Mouse (Mus musculus): ENCODE measurements around the gene Pkp1.
A peak's percentile ranks its signal among the peaks of the same experiment; 100 is the strongest.

Pkp1 gene

DNA sequence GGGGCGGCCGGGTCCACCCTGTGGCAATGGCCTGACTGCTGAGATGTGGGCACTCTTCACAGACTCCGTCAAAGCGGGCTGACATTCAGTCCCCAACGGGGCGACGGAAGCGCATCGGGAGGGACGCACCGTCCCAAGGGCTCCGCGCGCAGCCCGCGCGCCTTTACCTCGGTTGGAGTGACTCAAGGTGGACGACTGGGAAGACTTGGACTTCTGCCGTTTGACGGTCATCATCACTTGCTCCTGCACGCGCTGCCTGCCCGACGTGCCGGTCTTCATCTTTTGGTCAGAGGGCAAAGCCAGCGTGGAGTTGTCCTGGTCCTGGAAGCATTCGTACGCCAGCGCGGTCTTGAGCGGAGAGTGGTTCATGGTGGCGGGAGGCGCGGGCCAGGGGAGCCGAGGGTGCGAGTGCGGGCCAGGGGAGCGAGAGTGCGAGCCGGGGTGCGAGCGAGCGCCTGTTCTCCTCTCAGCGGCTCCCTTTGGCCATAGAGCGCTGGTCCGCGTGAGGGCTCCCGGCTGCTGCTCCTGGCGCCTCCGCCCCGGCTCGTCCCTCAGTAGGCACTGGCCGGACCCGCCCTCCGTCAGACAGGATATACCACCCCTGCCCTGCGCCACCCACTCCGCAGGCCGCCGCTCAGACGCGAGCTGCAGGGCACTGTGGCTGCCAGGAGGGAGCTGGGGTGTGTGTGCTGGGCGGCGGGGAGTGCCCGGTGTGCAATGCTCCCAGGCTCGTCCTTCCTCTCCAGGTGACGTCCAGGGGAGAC, at the start of gene Pkp1:
Gene Pkp1 (minus strand): TSS at position 564 of the 764 bp plus-strand sequence.
- no peak for DNase-seq (ENCODE audit: low spot score)

DNA sequence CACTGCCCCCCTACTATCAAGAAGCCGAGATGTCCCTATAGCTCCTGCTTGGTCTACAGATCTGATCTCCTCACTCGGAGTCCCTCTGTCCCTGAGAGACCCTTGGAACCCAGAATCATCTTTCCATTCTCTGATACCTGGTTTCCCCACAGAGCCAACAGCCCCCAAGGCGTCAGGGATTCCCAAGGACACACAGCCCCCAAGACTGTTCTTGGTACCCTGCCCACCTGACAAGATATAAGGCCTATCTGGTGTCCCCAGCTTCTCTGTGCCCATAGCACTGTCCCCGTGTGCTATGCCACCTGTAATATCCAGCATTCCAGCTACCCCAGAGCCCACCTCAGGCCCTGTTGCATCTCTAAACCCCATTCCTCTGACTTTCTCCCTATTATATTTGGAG, 48.7 kb upstream of the Pkp1 start:
- no peak for DNase-seq (ENCODE audit: low spot score)

DNA sequence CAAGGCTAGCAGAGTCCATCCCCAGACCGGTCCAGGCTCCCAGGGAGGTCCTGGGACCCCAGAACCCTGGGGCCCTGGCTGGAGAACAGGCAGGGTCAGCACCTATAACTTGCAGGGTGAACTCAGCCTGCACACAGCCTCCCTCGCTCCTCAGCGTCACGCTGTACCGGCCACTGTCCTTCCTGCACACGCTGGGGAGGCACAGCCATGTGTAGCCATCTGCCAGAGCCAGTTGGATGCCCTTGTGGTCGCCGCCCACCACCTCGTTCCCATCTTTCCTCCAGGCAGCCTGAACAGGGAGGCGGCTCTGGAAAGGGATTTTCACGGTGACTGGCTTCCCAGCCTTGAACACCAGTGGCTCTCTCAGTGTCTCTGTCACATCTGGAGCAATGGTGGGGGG, 45.6 kb upstream of the Pkp1 start:
- no peak for DNase-seq (ENCODE audit: low spot score)

DNA sequence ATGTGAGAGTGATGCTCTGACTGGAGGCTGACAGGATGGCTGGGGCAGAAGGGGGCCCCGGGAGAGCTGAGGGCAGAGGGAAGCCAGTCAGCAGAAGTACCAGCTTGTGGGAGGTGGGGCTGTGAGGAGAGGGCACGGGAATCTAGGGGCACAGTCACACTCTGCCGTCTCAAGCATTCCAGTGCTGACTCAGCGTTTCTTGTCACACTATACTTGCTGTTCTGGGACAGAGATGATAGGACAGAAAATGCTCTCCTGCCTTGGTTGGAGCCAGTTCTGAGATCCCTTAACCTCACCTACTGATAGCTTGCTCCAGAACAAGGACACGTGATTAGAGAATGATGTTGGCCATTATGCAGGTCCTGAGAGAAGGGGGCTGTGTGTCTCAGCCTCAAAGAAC, 44.2 kb upstream of the Pkp1 start:
- DNase-seq (ENCODE audit: low spot score), result no peak

DNA sequence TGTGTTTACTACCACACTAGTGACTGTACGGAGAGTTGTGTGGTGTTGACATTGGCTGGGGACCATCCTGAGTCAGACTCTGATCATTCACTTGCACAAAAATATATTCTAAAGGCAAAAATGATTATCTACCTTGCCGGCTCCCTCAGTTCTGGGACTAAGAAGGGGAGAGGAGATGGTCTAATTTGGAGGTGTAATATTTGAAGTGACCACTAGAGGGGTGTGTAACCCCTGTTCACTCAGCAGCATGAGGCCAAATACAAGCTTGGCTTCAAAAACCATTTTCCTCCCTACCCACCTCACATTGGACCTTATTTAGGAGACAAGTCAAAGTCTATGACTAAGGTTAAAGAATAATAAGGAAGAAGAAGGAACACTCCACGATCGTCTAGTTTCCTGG, 39.5 kb upstream of the Pkp1 start:
- no peak for DNase-seq (ENCODE audit: low spot score)

DNA sequence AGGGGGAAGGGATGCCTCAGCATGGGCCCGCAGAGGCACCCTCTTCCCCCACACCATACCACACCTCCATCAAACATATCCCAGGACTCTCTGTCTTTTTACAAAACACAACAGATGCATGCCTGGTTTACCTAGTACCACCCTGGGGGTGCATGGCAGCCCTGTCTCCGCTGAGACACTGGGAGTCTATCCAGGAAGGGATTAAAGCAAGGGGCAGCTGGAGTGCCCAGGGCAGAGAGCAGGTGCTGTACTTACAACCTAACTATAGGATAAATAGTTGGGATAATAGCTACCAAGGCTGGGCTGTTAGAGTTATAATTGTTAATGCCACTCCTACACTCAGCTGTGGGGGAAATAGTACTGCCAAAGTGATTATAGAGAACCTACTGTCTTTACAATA, 29.9 kb upstream of the Pkp1 start:
- no peak for DNase-seq (ENCODE audit: low spot score)

DNA sequence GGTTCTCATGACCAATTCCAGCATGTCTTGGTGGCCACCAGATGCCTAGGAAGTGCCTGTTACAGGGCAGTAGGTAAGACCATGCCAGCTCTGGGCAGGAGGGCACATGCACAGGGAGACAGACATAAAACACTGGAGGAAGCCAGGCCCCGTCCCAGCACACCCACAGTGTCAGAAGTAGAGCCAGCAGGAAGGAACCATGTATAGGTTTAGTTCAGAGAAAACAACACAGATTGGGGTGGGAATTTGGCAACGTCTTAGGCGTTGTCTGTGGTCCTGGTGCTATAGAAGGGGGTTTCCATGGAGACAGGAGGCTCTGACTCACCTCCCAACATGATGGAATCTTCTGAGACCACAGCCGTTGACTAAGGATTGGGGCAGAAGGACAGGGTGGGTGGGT, 27.2 kb upstream of the Pkp1 start:
- DNase-seq (ENCODE audit: low spot score), result no peak

DNA sequence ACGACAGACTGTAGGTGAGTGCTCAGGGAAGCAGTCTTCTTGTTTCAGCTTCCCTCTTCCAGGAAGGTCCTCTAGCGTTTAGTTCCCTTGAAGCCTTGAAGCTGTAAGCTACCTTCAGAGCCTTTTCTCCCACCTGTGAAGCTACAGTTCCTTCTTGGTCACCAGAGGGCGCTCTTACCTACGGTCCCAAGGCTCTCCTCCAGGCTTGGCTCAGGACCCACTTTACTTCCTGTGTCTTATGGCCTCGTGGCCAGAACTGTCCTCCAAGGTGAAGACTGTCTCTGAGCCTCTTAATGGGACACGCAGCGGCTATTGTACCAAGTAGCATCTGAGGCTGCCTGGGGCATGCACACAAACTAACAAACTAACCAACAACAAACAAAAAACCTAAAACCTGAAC, 26.7 kb upstream of the Pkp1 start:
- DNase-seq (ENCODE audit: low spot score), result peak; percentile 55

DNA sequence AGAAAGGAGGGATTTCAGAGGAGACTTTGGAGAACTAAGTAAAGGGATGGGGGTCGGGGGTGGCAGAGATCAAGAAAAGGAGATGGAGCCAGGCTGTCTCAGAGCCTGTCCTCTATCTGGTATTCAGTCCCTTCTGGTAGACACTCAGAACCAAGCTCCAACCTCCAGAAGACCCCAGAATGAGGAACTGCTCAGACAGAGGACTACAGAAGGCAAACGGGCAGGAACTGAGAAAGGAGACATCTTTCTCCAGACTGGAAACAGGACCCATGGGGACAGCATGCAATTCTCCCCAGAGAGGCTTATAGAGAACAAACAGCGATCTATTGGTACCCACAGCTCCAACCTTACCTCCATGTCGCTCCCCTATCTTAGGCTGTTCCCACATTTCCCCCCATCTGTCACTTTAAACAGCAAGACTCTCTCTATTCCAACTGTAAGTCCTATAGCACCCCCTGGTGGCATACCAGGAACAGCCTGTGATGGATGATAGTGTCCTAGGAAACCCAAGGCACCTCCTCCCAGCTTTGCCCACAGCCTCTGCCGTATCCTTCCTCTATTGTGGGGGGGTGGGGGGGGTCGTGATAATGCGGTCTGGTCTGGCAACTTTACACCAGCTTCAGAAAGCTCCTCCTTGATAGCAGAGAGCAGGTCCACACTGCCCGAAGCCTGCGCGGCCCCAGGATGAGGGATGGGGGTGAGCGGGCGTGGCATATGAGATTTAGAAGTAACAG, 25.7 kb upstream of the Pkp1 start:
- peak; percentile 79 for DNase-seq (ENCODE audit: low spot score)

DNA sequence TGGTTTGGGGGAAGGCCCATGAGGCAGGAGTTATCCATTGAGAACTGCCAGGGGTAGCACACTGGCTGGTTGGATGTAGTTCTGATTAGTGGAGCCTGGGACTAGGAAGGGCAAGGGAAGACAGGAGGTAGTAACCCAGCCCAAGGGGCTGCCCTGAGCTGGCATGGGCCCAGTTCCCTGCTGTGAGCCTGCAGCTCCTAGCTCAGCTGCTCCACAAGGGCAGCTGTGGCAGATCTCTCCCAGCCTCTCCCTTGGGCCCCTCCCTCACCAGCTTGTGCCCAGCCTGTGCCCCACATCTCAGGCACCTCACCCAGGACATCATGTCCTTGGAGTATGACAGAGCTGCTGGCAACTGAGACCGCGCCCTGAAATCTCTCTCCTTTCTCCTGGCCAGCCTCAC, 24.7 kb upstream of the Pkp1 start:
- DNase-seq (ENCODE audit: low spot score), result no peak

DNA sequence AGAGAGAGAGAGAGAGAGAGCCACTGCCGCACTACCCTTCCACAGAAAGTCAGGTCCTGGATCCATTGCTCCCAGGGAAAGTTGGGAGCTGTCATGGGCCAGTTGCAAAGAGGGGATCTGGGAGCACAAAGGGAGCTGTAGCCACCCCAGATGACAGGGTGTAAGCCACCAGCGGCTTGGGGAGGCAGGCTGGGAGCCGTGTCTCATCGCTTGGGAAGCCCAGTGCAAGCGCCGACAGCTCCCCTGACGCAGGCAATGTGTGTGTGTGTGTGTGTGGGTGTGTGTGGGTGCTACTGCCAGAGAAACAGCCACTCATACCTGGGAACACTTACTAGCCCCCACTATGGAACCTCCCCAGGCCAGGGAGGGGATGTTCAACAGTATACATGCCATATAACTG, 23.1 kb upstream of the Pkp1 start:
- DNase-seq (ENCODE audit: low spot score), result no peak

DNA sequence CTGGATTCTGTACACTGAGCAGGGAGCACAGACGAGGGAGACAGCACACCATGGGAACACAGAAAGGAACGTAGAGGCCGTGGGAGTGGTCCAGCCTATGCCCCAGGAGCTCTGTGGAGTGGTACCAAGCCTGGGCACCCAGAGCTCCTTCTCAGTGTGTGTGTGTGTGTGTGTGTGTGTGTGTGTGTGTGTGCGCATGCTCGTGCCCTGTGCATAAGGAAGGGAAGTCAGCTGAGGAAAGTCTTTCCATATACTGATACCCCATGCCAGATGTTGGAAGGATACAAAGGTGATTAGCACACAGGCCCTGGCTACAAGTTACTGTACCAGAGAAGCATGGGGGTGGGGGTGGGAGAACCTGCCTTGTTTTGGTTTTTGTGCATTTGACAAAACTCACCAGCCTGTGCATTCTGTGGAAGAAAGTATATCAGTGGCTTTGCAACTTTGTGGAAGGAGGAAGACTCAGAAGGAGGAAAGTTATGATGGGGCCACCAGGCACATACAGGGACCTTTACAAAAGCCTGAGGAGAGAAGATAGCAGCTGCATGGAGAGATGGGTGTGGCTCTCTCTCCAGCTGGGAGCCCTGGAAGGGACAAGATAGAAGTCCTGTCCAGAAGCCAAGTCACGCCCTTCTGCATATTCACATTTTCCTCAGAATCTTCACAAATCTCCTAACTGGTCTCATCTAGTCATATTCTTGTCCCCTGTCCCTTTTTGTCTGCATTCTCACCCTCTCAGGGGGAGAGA, 22.4 kb upstream of the Pkp1 start:
- DNase-seq (ENCODE audit: low spot score), result no peak

DNA sequence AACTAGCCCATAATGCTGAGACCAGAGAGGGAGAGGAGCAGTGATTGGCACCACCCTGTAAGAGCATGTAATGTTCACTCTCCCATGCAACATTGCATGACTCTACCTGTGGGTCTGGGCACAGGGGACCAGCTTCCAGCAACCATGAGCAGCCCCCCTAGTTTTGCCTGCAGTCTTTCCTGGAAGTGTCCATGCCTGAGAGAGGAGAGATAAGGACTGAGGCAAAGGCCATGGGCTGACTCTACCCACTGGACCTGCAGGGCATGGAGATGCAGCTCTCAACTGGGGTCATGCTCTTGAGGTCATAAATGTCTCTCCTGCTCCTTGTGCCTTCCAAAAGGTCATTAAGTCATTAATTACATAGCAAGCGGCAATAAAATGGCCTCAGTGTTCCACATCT, 17.1 kb upstream of the Pkp1 start:
- no peak for DNase-seq (ENCODE audit: low spot score)

DNA sequence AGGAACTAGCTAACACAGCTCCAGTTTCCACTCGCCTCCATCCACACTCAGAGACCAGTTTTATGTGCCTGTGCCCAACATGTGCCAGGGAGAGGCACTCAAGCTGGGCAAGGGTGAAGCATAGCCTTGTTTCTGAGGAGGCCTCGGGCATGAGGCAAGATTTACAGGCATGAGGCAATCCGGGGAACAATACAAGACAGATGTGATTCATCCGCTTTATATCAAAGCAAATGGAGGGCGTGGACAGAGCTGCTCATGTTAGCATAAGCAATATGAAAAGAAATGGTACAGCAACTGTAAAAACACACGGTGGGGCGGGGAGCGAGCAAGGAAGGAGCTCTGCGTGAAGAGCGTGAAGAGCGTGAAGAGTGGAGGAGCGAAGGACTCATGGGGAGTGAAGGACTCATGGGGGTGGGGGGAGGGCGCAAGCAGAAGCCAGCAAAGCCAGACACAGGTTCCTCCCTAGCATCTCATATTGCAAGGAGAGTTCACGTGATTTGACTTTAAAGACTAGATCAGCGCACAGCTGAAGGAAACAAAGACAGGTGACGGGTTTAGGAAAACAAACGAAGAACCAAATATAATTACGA, 14.8 kb upstream of the Pkp1 start:
- no peak for DNase-seq (ENCODE audit: low spot score)

DNA sequence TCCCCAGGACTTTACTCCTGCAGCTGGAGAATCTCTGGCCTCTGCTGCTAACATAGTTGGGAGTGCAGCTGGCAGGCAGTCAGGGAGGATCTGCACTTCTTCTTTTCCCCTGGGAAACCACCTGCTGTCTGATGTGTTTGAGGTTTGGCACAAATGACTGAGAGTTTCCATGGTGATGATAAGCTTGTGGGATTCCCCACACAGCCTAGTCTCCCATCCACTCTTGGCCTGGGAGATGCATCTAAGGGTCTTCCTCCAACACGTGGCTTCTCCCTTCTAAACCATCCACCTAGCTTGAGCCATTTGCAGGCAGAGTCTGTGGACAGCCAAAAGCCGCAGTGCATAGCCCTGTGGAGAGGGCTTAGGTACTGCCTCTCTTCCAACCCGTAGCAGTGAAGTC, 10.9 kb upstream of the Pkp1 start:
- no peak for DNase-seq (ENCODE audit: low spot score)

DNA sequence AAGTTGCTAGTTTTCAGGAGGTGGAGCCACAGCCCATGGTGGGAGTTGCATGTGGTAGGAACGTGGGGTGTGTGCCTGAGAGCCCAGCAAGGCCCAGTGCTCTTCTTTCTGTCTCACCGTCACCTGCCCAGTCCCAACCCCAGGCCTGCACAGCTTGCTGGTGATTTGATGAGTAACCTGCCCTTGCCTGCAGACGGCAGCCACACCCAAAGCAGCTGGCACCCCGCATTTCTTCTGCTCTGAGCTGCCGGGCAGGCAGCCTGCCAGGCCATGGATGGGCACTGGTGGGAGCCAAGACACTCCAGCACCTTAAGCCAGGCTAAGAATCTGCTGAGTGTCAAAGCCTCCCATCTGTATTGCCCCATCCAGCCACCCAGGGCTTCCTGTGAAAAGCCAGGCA, 6.8 kb upstream of the Pkp1 start:
- no peak for DNase-seq (ENCODE audit: low spot score)

DNA sequence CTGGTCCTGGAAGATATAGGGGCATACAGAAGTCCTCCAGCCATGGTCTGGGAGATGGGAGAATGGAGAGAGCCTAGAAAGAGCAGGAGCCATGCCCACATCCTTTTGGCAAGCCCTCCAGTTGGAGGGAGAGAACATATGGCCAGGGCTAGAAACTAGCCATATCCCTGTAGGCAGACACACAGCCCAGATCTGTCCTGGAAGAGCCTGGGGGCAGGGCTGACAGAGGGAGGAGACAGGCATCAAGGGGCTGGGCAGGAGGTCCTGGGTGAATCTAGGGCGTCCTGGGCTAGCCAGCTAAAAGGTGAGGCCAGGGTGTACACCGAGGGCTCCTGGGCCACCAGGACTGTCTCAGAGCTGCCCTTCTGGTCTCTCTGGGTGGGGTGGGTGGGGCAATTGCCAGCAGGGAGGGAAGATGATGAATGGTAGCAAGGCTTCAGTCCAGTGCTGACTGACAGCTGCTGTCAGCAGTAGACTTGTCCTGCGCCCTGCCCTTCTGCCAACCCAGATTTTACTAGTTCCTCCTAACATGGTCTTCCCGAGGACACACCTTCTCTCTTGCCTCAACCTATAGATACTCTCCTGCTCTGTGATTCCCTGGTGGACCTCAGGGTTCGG, 5.5 kb upstream of the Pkp1 start:
- DNase-seq (ENCODE audit: low spot score), result no peak

DNA sequence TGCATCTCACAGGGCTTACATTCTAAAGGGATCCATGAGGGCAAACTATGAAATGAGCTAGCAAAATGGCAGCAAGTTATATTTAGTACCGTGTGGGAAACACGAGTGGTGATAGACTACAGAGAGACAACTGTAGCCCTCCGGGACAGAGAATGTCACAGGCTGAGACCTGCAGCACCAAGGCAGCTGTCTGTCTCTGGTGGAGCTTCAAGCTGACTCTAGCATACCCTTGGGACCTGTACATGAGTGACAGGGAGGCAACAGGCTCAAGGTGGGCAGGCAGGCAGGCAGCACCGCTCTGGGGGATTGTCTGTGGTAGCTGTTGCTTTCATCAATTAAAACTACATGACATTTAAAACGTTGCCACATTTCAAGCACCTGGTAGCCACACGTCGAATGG, 4.2 kb upstream of the Pkp1 start:
- DNase-seq (ENCODE audit: low spot score), result no peak

DNA sequence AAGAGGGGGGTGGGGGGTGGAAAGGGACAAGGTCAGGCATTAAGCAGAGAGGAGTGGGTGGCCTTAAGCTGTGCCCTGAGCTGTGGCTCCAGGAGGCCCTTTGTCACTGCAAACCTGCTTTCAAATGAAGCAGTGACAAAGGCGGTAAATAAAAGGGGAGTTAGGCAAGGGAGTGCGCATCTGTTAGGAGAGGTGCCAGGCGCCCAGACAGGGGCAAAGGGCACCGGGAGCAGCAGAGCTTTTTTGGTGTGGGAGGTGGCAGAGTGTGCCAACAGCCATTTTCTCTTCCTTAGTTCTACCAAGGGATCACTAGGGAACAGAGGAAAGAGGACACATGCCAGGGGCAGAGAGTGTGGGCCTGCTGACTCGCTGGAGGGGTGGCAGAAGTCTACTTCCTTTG, 1.8 kb downstream of the Pkp1 start:
- no peak for DNase-seq (ENCODE audit: low spot score)

DNA sequence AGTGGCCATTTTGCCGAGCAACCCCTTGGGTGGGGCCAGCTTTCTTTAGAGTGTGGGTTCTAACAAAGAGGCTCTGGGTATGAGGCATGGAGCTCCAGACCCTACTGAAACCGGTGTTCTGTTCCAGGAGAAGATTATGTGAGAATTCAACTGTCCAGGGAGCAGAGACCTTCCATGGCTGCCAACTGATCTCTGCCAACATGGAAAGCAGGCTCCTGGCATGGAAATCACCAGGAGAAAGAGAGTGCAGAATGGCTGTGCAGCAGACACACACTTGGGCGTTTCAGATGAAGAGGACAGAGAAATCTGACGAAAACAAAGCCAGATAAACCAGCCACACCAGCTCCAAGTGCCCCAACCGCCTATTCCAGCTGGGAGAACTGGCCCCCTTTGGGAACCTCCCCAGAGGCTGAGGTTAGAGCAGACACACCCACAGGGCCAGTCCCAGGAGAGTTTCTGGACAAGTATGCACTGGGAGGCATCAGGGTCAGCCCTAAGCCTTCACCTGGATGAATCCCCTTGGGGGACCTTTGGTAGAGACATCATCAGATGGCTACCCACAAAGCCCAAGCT, 2.4 kb downstream of the Pkp1 start:
- DNase-seq (ENCODE audit: low spot score), result no peak

DNA sequence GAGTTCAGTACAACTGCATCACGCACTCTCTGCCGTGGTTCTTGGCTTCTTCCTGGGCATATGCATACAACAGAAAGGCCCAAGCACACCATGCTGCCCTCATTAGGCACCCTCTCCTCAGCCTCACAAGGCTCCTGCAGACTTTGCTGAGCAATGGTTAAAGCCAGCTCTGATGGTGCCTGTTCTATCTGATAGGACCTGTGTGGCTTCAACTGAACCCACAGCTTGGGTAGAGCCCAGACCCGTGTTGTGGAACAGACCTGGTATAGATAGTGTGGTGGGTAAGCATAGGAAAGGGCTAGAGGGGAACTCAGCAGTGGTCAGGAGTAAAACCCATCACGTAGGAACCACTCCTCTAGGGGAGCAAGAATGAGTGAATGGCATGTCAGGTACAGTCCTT, 5.3 kb downstream of the Pkp1 start:
- no peak for DNase-seq (ENCODE audit: low spot score)

DNA sequence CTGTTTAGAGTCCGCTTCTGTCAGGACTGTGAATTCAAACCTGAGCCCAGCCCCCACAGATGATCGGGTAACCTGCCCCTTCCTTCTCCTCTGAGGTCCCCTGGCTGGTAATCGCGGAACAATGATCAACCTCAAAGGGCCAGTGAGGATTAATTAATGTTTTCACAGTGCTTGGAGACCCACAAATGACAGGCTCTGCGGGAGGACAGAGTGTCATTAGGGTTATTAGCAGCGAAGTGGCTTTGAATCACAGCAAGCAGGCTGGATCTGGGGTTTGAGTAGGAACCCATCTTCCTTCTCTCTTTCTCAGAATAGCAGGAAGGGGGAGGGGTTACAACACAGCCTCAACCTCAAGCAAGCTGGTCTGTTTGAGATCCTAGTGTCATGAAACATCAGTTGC, 9.6 kb downstream of the Pkp1 start:
- no peak for DNase-seq (ENCODE audit: low spot score)

All from ovary, postnatal 14 days (tissue).